Mouse (Mus musculus) liver, embryonic 14.5 days (tissue): ENCODE results near the gene Fcgrt.

ENCODE experiments used
- CTCF ChIP-seq: IDR thresholded peaks from 2 replicates; pipeline ENCODE4 v1.5.1; 2016; ENCODE audit warnings: antibody characterized with exemption, low read depth, control low read depth
- EP300 ChIP-seq: IDR thresholded peaks from 2 replicates; pipeline ENCODE4 v1.6.1; 2016; ENCODE audit warnings: antibody characterized with exemption, low read depth

- TF ChIP-seq CTCF (no peak), EP300 (no peak)
Measured at GRCm38 (mm10) chr7:45111940-45112339, 8.3 kb upstream of the Fcgrt start.
